Mouse (Mus musculus) CD4-positive helper T cell, adult 2 months (primary cell): ENCODE measurements around the gene Naa20.
"Not testable (repeated sequence)": the region's sequence is repeated elsewhere in the genome, so short reads cannot be mapped to it uniquely, and the experiment has no call there.

Source experiments
- DNase-seq: peaks from one replicate; pipeline ENCODE4 v3.0.0-alpha.2; 2012; ENCODE audit warnings: low read depth, missing footprints, low spot score

Naa20 gene

GRCm38 (mm10) chr2:145884913-145885785 lies 16.8 kb upstream of the Naa20 start:
- no peak for DNase-seq

- no peak for DNase-seq
These were observed 13.7 kb upstream of the Naa20 start for GRCm38 (mm10) chr2:145887937-145888765.

GRCm38 (mm10) chr2:145888766-145889480 lies 13.0 kb upstream of the Naa20 start:
- DNase-seq = no peak

- no peak for DNase-seq
These were observed 11.3 kb upstream of the Naa20 start for GRCm38 (mm10) chr2:145890571-145890970.

GRCm38 (mm10) chr2:145893756-145894155 lies 8.1 kb upstream of the Naa20 start:
- no peak for DNase-seq

GRCm38 (mm10) chr2:145898106-145898505 lies 3.8 kb upstream of the Naa20 start:
- DNase-seq = no peak

GRCm38 (mm10) chr2:145900318-145900717 lies 1.6 kb upstream of the Naa20 start:
- not testable (repeated sequence) for DNase-seq

- DNase-seq = peak; percentile 89
These were observed 1.4 kb downstream of the Naa20 start for GRCm38 (mm10) chr2:145903061-145903901.

GRCm38 (mm10) chr2:145903983-145904616 lies 2.2 kb downstream of the Naa20 start:
- peak; percentile 28 for DNase-seq

- DNase-seq = peak; percentile 83
These were observed 3.3 kb downstream of the Naa20 start for GRCm38 (mm10) chr2:145905156-145905555.

GRCm38 (mm10) chr2:145905884-145906283 lies 4.0 kb downstream of the Naa20 start:
- DNase-seq = not testable (repeated sequence)

- DNase-seq = no peak
These were observed 19.2 kb downstream of the Naa20 start for GRCm38 (mm10) chr2:145920941-145921650.

- peak; percentile 96 for DNase-seq
These were observed 32.7 kb downstream of the Naa20 start, which contains the start of the genes Cfap61 and Crnkl1 for GRCm38 (mm10) chr2:145934339-145935231. TSS of gene Cfap61 (plus strand) at chr2:145934784. TSS of gene Crnkl1 (minus strand) at chr2:145935014.

GRCm38 (mm10) chr2:145936975-145937374 lies 35.1 kb downstream of the Naa20 start:
- no peak for DNase-seq

GRCm38 (mm10) chr2:145941403-145941802 lies 39.5 kb downstream of the Naa20 start:
- no peak for DNase-seq

- DNase-seq = no peak
These were observed 42.4 kb downstream of the Naa20 start for GRCm38 (mm10) chr2:145944286-145944685.

GRCm38 (mm10) chr2:145948402-145948954 lies 46.6 kb downstream of the Naa20 start:
- no peak for DNase-seq

GRCm38 (mm10) chr2:145949475-145950068 lies 47.7 kb downstream of the Naa20 start:
- DNase-seq = no peak
